17 mouse cellular contexts compared by ENCODE assay signal in the genomic region with DNA sequence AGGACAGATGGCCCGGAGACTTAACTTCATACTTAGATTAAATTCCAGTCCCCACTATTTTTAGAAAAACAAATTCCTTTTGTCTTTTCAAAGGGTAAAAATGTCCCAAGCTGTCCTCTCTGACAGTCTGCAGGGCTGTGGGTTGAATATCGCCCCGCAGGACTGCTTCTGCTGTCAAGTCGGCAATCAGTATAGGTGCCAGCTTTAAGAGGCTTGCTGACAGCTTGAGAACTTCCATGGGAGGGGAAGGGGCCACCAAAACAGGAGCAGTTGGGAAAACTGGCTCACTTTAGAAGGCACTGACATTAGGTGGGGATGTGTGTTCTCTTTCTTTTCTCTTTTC.
DNase-seq lines count a peak whose midpoint lies in the region; ATAC-seq and TF ChIP-seq lines count a peak whose summit lies in the region.
"Had no signal": no experiment of that assay in that cellular context is flagged by ENCODE, and none has a peak within 500 bp of the region (broad histone marks: within the 10 kb centered on the region; RNA-seq: fewer than 3 reads in every experiment).

No protein-coding gene starts in this region.

- H3K4me3 ChIP-seq in kidney, postnatal 0 days (replicated peaks; ENCODE audit: low read depth, low read length), result no peak overlapping the region
- no peak overlapping the region for H3K4me3 ChIP-seq in heart, postnatal 0 days (ENCODE audit: low read depth, low read length)

- H3K4me1 ChIP-seq in kidney, postnatal 0 days (replicated peaks; ENCODE audit: insufficient read depth, low read length), result no peaks in the 10 kb centered on the region; the same call in 1 of the 2 replicates
- H3K4me1 ChIP-seq in heart, postnatal 0 days (ENCODE audit: control insufficient read depth, insufficient read depth), result peaks cover 15% of the 10 kb centered on the region

- intact Hi-C loops in left cerebral cortex, postnatal 4 days (cut with DNase I), result no loop called here

- H3K9ac ChIP-seq in kidney, postnatal 0 days (ENCODE audit: low read depth, low read length), result 0 out of 2 replicates have a peak overlapping the region, but pooled peaks have one; percentile 37
- no peak overlapping the region for H3K9ac ChIP-seq in heart, postnatal 0 days (replicated peaks; ENCODE audit: low read depth, low read length)

- H3K27me3 ChIP-seq in kidney, postnatal 0 days (ENCODE audit: insufficient read depth, low read length), result no peaks in the 10 kb centered on the region
- no peaks in the 10 kb centered on the region for H3K27me3 ChIP-seq in heart, postnatal 0 days (ENCODE audit: control insufficient read depth, insufficient read depth, low read length)
- H3K27me3 ChIP-seq: Patski had no signal

- TF ChIP-seq EP300 in heart, postnatal 0 days (IDR thresholded peaks at IDR 0.05; ENCODE audit: low read depth), result peak; percentile 97

- no peak for TF ChIP-seq POLR2A in brain, embryonic 14.5 days (IDR thresholded peaks at IDR 0.05; ENCODE audit: borderline replicate concordance, extremely low read depth, insufficient read depth, insufficient read length, poor library complexity, severe bottlenecking)

- DNase-seq in frontal cortex, postnatal 36 days (ENCODE audit: low spot score in 2 of 2), result no peak
- no peak for DNase-seq in kidney, postnatal 0 days (ENCODE audit: low spot score)
- DNase-seq in kidney, postnatal 25 days, result no peak
- peak; percentile 45 for DNase-seq in brain, embryonic 14.5 days (ENCODE audit: low read depth)
- peak; percentile 88 for DNase-seq in heart, postnatal 0 days (ENCODE audit: low spot score)
- DNase-seq in spleen, adult 12 weeks (ENCODE audit: low spot score), result no peak
- DNase-seq in left cerebral cortex, postnatal 4 days, result no peak
- DNase-seq: adrenal gland, postnatal 36 days; B cell, adult 2 months; cerebellum, postnatal 25 days; kidney, postnatal 14 days; layer of hippocampus, adult 9-11 months; thymus, adult 18-20 months had no signal

- TF ChIP-seq CTCF in kidney, postnatal 0 days (IDR thresholded peaks at IDR 0.05; ENCODE audit: low read depth), result no peak
- no peak for TF ChIP-seq CTCF in brain, embryonic 14.5 days (IDR thresholded peaks at IDR 0.05; ENCODE audit: borderline replicate concordance, extremely low read depth, insufficient read depth, insufficient read length)
- no peak for TF ChIP-seq CTCF in heart, postnatal 0 days (IDR thresholded peaks at IDR 0.05; ENCODE audit: low read depth)

- H3K9me3 ChIP-seq in kidney, postnatal 0 days (replicated peaks; ENCODE audit: low read length), result no peaks in the 10 kb centered on the region
- no peaks in the 10 kb centered on the region for H3K9me3 ChIP-seq in heart, postnatal 0 days (replicated peaks; ENCODE audit: control insufficient read depth, low read length)

- 53% methylated on average over 4 of the region's 4 CpGs for WGBS in kidney, postnatal 0 days
- 17% methylated on average over 4 of the region's 4 CpGs for WGBS in heart, postnatal 0 days

- H3K36me3 ChIP-seq in kidney, postnatal 0 days (ENCODE audit: insufficient read depth, low read length), result no peaks in the 10 kb centered on the region
- H3K36me3 ChIP-seq in heart, postnatal 0 days (replicated peaks; ENCODE audit: control insufficient read depth, insufficient read depth, low read length), result peaks cover 8% of the 10 kb centered on the region; the same call in 1 of the 2 replicates

- ATAC-seq in frontal cortex, adult (ENCODE audit: low TSS enrichment), result peak; percentile 38; the same call in 1 of the 2 replicates
- no peak for ATAC-seq in kidney, postnatal 0 days (replicated peaks; ENCODE audit: low FRiP score, low read depth)
- ATAC-seq in heart, postnatal 0 days (ENCODE audit: insufficient read depth, low read depth), result peak; percentile 91
- ATAC-seq: Patski had no signal

- peak overlapping the region; percentile 54 for H3K27ac ChIP-seq in kidney, postnatal 0 days
- H3K27ac ChIP-seq in heart, postnatal 0 days (ENCODE audit: low read depth), result peak overlapping the region; percentile 93
- H3K27ac ChIP-seq: hindbrain, postnatal 0 days had no signal

- no peak overlapping the region for H3K4me2 ChIP-seq in kidney, postnatal 0 days (ENCODE audit: low read length)
- H3K4me2 ChIP-seq in heart, postnatal 0 days (ENCODE audit: low read depth, low read length), result peak overlapping the region; percentile 22; the same call in 1 of the 2 replicates
- H3K4me2 ChIP-seq: liver, embryonic 11.5 days had no signal

Comparison
In these comparisons a context has a peak if more than half of its experiments do, and no peak if none do; other contexts are left out.
1. DNase-seq: peak in brain, embryonic 14.5 days (single experiment) and heart, postnatal 0 days (single experiment); none in frontal cortex, postnatal 36 days (0 of 2), kidney, postnatal 0 days (single experiment), kidney, postnatal 25 days (0 of 2), spleen, adult 12 weeks (single experiment) and left cerebral cortex, postnatal 4 days (single experiment).